Mouse (Mus musculus): ENCODE results near the gene Tbc1d7. TPM values are rescaled to one million over a fixed set of nuclear protein-coding genes. Genes with fewer than 3 reads are reported as not detected.

Gene Tbc1d7
- total and polyA plus RNA-seq, 3 experiments, result 9.4 to 82.5 (median 11.6) TPM

GRCm38 (mm10) chr13:43112707-43113106, 58.6 kb downstream of the Tbc1d7 start:
- Histone ChIP-seq H3K4me3 (ENCODE audit: low read depth, low read length) (no peak overlapping the region), H3K4me1 (ENCODE audit: insufficient read depth, low read depth, low read length) (no peaks in the 10 kb centered on the region), H3K27me3 (ENCODE audit: insufficient read depth, low read length) (peaks cover 2% of the 10 kb centered on the region; the same call in 1 of the 2 replicates), H3K9me3 (replicated peaks) (no peaks in the 10 kb centered on the region), H3K36me3 (replicated peaks) (no peaks in the 10 kb centered on the region)
- no peak for TF ChIP-seq GATA1 (IDR thresholded peaks at IDR 0.05; ENCODE audit: borderline replicate concordance, low read length)
- TF ChIP-seq GATA2 (IDR thresholded peaks at IDR 0.05; ENCODE audit: borderline replicate concordance, low read depth, low read length), result no peak
- no peak for TF ChIP-seq CTCF (IDR thresholded peaks at IDR 0.05; ENCODE audit: low read depth, low read length)
- TF ChIP-seq TAL1 (conservative IDR thresholded peaks at IDR 0.05; ENCODE audit: low read depth, low read length), result no peak
- TF ChIP-seq POLR2AphosphoS5 (IDR thresholded peaks at IDR 0.05; ENCODE audit: insufficient replicate concordance, low read depth, low read length), result no peak
- no peak for ATAC-seq (ENCODE audit: extremely low read depth, insufficient number of reproducible peaks, low FRiP score, poor library complexity, severe bottlenecking)
- DNase-seq (ENCODE audit: low spot score), result no peak

- DNase-seq (ENCODE audit: low spot score) (no peak), ATAC-seq (ENCODE audit: extremely low read depth, insufficient number of reproducible peaks, low FRiP score, poor library complexity, severe bottlenecking) (no peak)
- Histone ChIP-seq H3K4me3 (ENCODE audit: low read depth, low read length) (no peak overlapping the region), H3K27me3 (ENCODE audit: insufficient read depth, low read length) (peaks cover 2% of the 10 kb centered on the region; the same call in 1 of the 2 replicates), H3K36me3 (replicated peaks) (no peaks in the 10 kb centered on the region), H3K4me1 (ENCODE audit: insufficient read depth, low read depth, low read length) (no peaks in the 10 kb centered on the region), H3K9me3 (replicated peaks) (no peaks in the 10 kb centered on the region)
- TF ChIP-seq GATA1 (IDR thresholded peaks at IDR 0.05; ENCODE audit: borderline replicate concordance, low read length), result no peak
These were observed 59.0 kb downstream of the Tbc1d7 start for GRCm38 (mm10) chr13:43112280-43112679.

GRCm38 (mm10) chr13:43104496-43104895, 66.8 kb downstream of the Tbc1d7 start:
- H3K9me3 ChIP-seq (replicated peaks), result peaks cover 4% of the 10 kb centered on the region
- no peaks in the 10 kb centered on the region for H3K36me3 ChIP-seq (replicated peaks)
- H3K27me3 ChIP-seq (ENCODE audit: insufficient read depth, low read length), result no peaks in the 10 kb centered on the region
- H3K4me1 ChIP-seq (ENCODE audit: insufficient read depth, low read depth, low read length), result no peaks in the 10 kb centered on the region
- ATAC-seq (ENCODE audit: extremely low read depth, insufficient number of reproducible peaks, low FRiP score, poor library complexity, severe bottlenecking), result no peak
- TF ChIP-seq GATA2 (IDR thresholded peaks at IDR 0.05; ENCODE audit: borderline replicate concordance, low read depth, low read length) (no peak), CTCF (IDR thresholded peaks at IDR 0.05; ENCODE audit: low read depth, low read length) (no peak), POLR2AphosphoS5 (IDR thresholded peaks at IDR 0.05; ENCODE audit: insufficient replicate concordance, low read depth, low read length) (no peak), TAL1 (conservative IDR thresholded peaks at IDR 0.05; ENCODE audit: low read depth, low read length) (no peak), GATA1 (IDR thresholded peaks at IDR 0.05; ENCODE audit: borderline replicate concordance, low read length) (no peak)
- DNase-seq (ENCODE audit: low spot score), result no peak
- no peak overlapping the region for H3K4me3 ChIP-seq (ENCODE audit: low read depth, low read length)

- ATAC-seq (ENCODE audit: extremely low read depth, insufficient number of reproducible peaks, low FRiP score, poor library complexity, severe bottlenecking) (no peak), DNase-seq (ENCODE audit: low spot score) (no peak)
- Histone ChIP-seq H3K4me1 (ENCODE audit: insufficient read depth, low read depth, low read length) (no peaks in the 10 kb centered on the region), H3K9me3 (replicated peaks) (peaks cover 4% of the 10 kb centered on the region), H3K27me3 (ENCODE audit: insufficient read depth, low read length) (no peaks in the 10 kb centered on the region), H3K4me3 (ENCODE audit: low read depth, low read length) (no peak overlapping the region), H3K36me3 (replicated peaks) (no peaks in the 10 kb centered on the region)
- no peak for TF ChIP-seq GATA1 (IDR thresholded peaks at IDR 0.05; ENCODE audit: borderline replicate concordance, low read length)
These were observed 68.4 kb downstream of the Tbc1d7 start for GRCm38 (mm10) chr13:43102943-43103342.

Other genes with a start within 250 kb of the Tbc1d7 start
- gene Gfod1, start 132.7 kb upstream of the Tbc1d7 start, total RNA-seq (2014; fragmentation: Nextera tagmentation), result 0.73 and 1.1 TPM in 2 replicates
- 0.35 and 0.49 TPM in 2 replicates for gene Gfod1, start 132.7 kb upstream of the Tbc1d7 start, total RNA-seq (2017)
- 0.19 and 0.22 TPM in 2 replicates for gene Gfod1, start 132.7 kb upstream of the Tbc1d7 start, polyA plus RNA-seq (2012)
- 5.5 and 7.5 TPM in 2 replicates for gene Sirt5, start 194.0 kb upstream of the Tbc1d7 start, total RNA-seq (2014; fragmentation: Nextera tagmentation)
- gene Sirt5, start 194.0 kb upstream of the Tbc1d7 start, total RNA-seq (2017), result 5.5 and 5.6 TPM in 2 replicates
- 5.2 and 5.7 TPM in 2 replicates for gene Sirt5, start 194.0 kb upstream of the Tbc1d7 start, polyA plus RNA-seq (2012)
- gene Nol7, start 226.9 kb upstream of the Tbc1d7 start, total RNA-seq (2014; fragmentation: Nextera tagmentation), result 164 and 174 TPM in 2 replicates
- 178 and 221 TPM in 2 replicates for gene Nol7, start 226.9 kb upstream of the Tbc1d7 start, total RNA-seq (2017)
- 231 and 273 TPM in 2 replicates for gene Nol7, start 226.9 kb upstream of the Tbc1d7 start, polyA plus RNA-seq (2012)

Measured in G1E (cell line).